Mouse (Mus musculus) mature B cell (primary cell): ENCODE data around the gene Tubg1.

Experiments used
- in situ Hi-C: fragments of 300-500 bp; cut with MboI; formaldehyde crosslinking; loops from 2 replicates; pipeline ENCODE4 v1.14.3; 2019

The Tubg1 gene

DNA sequence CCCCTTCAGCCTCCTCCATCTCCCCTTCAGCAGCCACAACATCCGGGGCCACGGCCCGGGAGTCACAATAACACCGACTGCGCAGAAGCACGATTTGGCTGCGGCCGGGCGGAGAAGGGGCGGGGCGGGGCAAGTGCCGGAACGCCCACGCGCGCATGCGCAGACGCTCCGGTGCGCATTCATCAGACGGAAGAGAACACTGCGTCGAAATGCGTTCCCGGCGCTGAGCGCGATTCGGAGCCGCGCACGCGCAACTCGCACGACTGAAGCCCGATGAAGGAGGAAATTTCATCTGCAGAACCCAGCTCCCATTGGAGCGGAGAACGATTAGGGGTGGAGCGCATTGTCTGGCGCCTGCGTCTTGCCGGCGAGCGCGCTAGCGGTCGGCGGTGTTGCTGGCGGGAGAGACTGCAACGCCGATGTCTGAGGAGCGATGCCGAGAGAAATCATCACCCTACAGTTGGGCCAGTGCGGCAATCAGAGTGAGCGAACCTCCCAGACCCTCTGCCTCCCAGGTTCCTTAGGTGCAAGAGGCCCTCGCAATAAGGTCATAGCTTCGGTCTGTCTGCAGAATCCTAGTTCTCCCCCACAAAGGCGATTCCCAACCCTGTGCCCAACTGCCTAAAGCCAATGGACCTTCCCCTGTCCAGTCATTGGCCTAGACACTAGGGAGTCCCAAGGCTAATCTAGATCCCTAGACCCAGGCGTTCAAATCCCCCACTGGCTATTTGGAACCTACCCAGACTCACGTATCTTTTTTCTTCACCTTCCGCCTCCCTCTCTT lies at the start of gene Tubg1, which contains the start of gene Retreg3:
Gene Tubg1, plus strand, starts transcription at position 178 of the 784 bp plus-strand sequence.
Gene Retreg3, minus strand, starts transcription at position 133 of the 784 bp plus-strand sequence.
- in situ Hi-C loops = no loop called here

DNA sequence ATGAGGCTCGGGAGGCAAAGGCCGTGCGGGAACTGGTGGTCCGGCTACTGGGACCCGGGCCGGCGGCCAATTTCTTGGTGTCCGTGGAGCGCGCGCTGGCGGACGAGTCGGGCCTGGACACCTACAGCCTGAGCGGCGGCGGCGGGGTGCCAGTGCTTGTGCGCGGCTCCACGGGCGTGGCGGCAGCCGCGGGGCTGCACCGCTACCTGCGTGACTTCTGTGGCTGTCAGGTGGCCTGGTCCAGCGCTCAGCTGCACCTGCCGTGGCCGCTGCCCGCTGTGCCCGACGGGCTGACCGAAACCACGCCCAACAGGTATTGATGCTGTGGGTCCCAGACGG lies 49.6 kb upstream of the Tubg1 start:
- in situ Hi-C loops = no loop called here

DNA sequence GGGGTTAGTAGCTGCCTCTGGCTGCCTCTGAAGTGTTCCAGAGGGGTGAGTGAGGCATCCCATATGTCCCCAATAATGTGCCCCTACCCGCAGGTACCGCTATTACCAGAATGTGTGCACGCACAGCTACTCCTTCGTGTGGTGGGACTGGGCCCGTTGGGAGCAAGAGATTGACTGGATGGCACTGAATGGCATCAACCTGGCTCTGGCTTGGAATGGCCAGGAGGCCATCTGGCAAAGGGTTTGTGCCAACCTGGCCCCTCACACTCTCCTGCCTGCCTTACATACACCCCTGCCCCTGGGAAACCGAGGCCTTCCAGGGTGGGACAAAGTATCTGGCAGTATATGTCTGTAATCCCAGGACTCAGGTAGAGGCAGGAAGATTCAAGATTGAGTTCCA lies 48.8 kb upstream of the Tubg1 start:
- in situ Hi-C loops = no loop called here

DNA sequence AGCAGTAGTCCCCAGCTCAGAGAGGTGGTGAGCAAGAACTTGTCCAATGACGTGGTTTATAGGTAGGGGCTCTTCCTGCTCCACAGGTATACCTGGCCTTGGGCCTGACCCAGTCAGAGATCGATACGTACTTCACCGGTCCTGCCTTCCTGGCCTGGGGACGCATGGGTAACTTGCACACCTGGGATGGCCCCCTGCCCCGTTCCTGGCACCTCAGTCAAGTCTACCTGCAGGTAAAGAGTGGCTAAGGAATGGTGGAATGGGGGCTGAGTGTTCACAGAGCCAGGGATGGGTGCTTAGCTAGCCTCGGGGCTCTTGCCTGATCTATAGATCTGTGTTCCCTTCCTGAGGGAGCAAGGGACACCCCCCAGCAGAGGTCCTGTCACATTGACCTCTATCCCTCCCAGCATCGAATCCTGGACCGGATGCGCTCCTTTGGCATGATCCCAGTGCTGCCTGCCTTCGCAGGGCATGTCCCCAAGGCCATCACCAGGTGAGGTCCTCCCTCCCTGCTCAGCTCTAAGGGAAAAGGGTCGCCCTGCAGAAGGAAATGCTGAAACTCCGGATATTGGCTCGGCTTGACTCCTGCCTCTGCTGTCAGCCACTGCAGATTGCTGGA lies 47.8 kb upstream of the Tubg1 start:
- in situ Hi-C loops = no loop called here

DNA sequence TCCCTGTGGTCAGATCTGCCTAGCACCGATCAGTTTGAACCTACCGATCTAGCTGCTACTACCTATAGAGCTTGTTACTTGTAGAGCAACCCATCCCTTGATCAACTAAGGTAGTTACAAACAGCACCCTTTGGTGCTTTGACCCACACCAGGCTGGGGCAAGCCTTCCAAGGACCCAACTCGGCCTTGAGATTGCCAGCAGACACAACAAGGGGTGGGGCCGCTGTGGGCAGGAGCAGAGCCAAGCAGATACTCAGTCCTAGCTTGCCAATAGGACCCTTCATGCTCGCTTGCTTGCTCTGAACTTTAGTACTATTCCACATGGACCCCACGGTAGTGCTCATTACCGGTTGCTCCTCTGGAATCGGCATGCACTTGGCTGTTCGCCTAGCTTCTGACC lies 41.6 kb upstream of the Tubg1 start, which contains the start of gene Hsd17b1:
Gene Hsd17b1, plus strand, starts transcription at position 291 of the 400 bp plus-strand sequence.
- in situ Hi-C loops = no loop called here

DNA sequence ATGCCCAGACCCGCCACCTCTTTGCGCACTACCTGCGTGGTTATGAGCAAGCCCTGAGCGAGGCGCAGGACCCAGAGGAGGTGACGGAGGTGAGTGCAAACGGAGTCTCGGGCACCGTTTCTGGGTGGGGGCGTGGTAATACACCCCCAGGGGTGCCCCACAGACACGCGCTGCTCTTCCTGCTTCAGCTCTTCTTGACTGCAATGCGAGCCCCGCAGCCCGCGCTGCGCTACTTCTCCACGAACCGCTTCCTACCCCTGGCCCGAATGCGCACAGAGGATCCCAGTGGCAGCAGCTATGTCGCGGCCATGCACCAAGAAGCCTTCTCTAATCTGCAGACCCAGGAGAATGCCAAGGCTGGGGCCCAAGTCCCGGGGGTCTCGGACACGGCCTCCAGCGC lies 40.0 kb upstream of the Tubg1 start:
- in situ Hi-C loops = no loop called here

DNA sequence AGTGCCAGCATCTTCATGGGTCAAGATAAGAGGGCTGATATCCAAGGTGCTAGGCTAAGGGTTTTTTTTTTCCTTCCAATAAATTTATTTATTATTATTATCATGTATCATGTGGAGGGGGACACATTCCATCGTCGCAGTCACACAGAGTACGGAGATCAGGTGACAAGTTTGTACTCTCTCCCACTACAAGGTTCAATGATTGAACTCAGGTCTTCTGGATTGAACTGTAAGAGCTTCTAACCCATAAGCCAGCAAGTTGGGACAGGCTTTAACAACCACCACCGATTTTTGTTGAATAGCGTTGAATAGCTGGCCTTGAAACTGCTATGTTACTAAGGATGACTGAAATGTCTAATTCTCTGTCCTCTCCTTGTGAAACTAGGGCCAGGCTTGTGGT lies 39.3 kb upstream of the Tubg1 start:
- in situ Hi-C loops = no loop called here

DNA sequence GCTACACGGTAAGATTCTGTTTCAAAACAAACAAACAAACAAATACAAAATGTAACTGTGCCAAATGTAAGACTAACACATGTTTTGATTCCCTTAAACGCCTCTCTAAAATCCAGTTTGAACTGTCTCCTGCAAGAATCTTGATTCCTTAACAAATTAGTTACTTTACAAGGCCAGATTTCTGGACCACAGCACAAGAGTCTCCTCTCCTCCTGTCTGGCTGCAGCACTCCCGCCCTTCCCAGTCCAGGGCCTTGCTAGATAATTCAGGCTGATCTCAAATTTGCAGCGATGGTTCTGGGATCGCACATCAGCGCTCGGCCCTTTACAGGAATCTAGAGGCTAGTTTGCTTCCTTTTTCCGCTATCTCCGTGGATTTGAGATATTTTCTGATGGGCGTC lies 38.1 kb upstream of the Tubg1 start:
- in situ Hi-C loops = no loop called here

DNA sequence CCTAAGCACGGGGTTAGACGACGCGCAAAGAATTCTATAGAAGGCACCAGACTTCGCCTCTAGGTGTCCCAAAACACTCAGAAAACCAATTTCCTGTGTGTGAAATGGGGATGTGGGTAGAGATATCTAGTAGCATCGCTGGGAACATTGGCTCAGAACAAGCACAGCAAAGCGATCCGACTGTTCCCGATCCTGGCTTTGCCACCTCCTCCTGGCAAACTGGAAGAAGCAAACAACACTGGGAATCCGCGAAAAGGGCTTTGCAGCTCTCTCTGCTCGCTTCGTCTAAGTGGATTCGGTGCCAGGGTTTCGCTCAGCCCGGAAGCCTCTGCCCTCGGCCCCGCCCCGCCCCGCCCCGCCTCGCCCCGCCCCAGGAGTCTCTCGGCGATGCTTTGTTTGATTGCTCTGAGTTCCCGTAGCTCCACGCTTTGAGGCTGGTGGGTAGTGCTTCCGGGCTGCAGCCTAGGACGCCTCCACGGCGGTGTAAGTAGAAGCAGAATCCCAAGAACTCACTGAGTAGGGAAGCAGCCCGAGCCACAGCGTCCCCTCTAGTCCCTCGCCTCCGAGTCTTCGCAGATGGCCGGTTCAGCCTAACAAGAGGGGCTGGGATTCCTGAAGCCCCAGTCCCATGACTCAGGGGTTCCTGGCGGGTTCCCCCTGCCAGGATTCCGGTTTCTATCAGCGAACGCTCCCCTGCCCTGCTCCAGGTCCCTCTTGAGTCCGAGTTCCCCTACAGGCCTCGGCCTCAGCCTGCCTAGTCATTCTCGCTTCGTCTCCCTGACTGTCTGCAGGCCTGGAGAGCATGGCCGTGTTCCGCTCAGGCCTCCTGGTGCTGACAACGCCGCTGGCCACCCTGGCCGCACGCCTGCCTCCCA lies 37.3 kb upstream of the Tubg1 start, which contains the start of gene Coasy:
Gene Coasy, plus strand, starts transcription at position 358 of the 875 bp plus-strand sequence.
- in situ Hi-C loops = no loop called here

DNA sequence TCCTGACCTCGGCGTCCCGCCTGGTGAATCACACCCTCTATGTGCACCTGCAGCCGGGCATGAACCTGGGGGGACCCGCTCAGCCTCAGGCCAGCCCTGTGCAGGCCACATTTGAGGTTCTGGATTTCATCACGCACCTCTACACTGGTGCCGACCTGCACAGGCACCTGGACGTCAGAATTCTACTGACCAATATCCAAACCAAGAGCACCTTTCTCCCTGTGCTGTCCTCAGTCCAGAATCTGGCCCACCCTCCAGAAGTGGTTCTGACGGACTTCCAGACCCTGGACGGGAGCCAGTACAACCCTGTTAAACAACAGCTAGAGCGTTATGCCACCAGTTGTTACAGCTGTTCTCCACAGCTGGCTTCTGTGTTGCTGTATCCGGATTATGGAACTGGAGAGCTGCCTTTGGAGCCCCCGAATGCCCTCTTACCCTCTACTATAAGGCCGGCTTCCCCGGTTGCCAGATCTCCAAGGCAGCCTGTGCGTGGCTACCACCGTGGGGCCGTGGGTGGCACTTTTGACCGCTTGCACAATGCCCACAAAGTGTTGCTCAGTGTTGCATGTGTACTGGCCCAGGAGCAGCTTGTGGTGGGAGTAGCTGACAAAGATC lies 36.5 kb upstream of the Tubg1 start:
- in situ Hi-C loops = no loop called here

DNA sequence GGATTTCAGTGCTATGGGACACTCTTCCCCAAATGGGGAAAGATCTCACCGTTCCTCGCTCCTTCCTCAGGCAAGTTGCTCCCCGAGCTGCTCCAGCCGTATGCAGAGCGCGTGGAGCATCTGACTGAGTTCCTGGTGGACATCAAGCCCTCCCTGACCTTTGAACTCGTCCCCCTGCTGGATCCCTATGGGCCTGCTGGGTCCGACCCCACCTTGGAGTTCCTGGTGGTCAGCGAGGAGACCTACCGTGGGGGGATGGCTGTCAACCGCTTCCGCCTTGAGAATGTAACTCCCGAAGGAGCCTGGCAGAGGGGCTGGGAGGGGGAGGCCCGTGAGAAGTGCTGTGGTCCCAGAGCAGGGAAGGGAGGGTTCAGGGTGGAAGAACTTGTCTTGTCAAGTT lies 35.5 kb upstream of the Tubg1 start:
- in situ Hi-C loops = no loop called here

DNA sequence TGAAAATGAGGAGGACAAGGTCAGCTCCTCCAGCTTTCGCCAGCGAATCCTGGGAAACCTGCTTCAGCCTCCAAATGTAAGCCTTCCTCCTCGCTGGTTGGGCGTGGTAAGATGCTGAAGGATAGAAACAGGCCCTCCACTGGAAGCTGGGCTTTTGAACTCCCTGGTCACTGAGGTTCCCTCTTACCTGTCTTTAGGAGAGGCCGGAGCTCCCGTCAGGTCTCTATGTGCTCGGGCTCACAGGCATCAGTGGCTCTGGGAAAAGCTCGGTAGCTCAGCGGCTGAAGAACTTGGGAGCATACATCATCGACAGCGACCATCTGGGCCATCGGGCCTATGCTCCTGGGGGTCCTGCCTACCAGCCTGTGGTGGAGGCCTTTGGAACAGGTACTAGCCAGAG lies 34.9 kb upstream of the Tubg1 start:
- in situ Hi-C loops = no loop called here

DNA sequence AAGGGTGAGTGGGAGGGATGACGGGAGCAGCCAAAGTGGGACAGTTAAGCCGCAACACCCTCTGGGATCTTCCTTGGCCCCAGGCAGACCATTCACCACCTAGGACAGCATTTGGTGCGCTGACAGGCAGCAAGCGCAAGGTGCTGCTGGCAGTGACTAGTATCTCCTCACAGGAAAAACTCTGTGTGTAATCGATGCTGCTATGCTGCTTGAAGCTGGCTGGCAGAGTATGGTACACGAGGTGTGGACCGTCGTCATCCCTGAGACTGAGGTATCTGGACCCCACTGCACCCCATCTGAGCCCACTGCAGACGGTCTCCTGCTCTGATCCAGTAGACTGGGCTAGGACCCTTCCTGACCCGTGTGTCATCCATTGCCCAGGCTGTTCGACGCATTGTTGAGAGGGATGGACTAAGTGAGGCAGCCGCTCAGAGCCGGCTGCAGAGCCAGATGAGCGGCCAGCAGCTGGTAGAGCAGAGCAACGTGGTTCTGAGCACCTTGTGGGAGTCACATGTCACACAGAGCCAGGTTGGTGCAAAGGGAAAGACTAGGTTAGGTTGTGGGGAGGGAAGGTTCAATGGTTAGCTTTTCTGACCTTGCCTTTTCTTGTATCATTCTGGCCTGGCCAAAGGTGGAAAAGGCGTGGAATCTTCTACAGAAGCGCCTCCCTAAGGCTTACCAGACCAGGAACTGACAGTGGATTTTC lies 34.0 kb upstream of the Tubg1 start:
- in situ Hi-C loops = no loop called here

DNA sequence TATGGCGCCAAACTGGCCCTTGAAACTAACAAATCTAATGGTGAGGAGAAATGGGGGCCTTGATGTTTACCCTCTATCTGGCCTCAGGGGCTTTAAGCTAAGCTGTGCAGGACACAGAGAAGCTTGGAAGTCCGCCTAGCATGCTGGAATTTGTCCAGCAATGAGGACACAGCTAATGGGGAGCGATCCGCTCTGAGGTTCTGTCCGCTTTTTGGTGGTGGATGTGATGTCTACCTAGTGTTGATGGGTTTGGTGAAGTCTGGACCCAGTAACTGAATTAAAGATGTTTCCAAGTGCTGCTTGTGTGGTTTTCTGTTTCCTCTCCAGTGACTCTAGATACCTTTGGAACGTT lies 33.4 kb upstream of the Tubg1 start:
- in situ Hi-C loops = no loop called here

DNA sequence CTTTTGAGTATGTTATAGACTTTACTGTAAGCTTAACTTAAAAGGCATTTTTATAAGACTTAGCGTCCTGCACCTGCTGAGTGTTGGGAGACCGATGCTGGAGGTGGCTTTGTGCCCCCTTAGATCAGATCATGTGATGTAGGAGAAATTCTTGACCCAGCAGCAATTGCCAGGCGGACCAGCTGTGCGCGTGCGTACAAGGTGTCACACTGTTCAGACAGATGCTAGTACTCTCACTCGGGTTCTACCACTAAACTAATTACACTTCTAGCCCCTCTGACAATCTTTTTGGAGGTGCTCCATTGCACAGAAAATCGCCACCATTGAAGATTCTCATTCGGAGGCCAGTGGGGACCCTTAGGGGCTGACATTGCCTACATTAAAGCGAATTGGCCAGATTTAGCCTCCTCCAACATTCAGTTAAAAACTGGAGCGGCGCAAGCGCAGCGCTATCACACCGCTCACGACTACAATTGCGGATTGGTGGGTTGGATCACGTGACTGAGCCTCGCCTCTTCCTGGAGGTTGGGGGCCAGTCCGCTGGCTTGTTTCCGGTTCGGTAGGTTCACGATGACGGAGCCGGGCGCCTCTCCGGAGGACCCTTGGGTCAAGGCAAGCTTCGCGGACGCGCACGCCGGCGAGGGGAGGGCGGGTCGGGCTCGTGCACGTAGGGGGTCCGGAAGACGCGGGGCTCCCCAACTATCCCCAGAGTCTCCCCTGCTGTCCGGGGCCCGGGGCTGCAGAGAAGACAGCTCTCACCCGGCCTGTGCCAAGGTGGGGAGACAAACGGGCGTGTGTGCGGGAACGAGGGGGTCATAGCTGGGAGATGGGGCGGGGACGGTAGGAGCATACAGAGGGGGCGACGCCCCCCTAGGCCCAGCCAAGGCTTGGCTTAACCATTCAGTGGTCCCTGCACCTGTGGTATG lies 32.7 kb upstream of the Tubg1 start, which contains the start of gene Mlx:
Gene Mlx, plus strand, starts transcription at position 522 of the 926 bp plus-strand sequence.
- in situ Hi-C loops = no loop called here

DNA sequence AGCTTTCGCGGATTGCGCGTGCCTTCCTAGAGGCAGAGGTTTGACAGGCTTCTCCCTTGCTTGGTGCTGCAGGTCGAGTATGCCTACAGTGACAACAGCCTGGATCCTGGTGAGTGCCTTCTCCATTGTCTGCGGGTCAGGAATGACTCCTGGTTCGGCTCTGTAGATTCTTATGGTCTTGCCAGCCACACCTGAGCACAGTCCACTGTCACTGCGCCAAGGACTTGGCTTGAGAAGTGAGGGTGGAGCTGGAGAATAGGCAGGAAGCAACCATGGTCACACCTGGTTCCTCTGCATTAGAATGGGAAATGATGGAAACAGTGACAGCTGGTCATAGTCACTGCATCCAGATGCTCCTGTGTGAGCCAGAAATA lies 32.1 kb upstream of the Tubg1 start:
- in situ Hi-C loops = no loop called here

DNA sequence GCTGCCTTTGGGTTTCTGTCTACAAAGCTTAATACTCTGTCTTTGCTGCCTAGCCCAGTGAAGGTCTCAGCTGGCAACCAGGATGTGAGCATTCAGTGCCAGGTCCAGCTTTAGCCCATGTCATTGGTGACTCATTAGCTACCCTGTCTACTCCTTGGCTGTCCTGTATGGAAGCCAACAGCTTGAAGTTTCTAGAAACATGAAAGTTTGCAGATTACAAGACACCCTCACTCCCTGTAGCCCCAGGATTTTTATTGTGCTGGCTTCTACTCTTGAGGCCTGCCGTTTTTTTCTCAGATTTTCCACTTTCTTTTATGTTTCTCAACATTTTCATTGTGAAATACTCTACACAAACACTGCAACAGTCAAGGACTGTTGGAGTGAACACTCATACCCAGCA lies 29.8 kb upstream of the Tubg1 start:
- in situ Hi-C loops = no loop called here

DNA sequence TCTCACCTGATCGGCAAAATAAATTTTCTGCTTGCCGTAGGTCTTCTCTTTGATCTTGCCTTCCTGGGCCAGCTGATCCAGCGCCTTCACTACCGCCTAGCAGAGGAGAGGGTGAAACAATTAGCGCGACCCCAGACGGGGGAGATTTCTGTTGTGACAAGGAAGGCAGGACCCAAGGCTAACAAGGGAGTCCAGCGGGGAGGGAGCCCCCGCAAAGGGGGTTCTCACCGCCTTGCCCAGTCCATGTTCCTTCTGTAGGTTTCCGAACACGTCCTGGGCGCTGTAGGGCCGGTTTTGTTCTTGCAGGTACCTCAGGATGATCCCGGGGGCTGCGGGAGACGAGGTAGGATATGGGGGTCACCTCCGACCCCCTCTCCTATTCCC lies 24.8 kb upstream of the Tubg1 start:
- in situ Hi-C loops = no loop called here

DNA sequence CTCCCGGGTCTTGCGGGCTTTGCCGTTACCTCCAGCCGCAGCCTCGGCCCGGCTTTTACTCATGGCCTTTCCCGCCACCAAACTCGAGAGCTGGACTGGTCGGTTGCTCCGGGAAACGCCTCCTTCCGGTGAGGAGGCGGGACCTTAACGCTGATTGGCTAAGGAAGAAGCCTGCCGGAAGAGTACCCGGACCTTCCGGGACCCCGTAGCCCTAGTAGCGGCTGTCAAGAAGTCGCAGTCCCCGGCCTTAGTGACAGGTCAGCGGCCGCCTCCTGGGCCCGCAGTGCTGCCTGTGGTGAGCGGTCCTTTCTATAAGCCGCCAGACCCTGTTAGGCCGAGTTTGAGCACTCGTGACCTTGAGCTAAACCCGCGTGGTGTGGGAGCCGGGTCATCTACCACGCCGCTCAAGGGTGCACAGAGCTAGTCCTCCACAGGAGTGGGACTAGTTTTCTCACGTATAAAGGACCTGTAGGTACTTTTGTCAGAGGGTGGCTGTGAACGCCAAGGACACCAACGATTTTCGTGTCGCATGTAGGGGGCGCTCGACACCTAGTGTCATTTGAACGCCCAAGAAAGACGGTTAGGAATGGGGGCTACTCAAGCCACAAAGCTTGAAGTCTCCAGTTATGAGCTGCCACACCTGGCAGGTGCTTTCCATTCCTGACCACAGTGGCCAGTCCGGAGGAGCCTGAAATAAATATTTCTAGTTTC lies 24.3 kb upstream of the Tubg1 start, which contains the start of gene Psmc3ip:
Gene Psmc3ip, minus strand, starts transcription at position 123 of the 711 bp plus-strand sequence.
- in situ Hi-C loops = no loop called here

DNA sequence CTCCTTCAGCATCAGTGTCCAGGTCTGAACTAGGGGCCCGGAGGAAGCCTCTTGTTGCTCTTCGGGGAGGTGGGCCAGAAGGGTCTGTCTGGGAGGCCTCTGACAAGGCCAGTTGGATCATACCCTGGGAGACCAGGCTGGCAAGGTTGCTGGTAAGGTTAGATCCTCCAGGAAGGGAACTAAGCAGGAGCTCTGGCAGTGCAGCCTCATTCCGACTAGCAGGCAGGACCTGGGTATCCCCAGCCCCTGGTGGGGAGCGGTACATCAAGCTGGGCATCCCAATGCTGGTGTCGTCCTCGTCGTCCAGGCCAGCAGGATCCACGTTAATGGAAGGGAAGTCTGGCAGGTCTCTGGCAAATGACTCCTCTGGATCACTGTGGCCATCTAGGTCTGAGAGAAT lies 21.5 kb upstream of the Tubg1 start:
- in situ Hi-C loops = no loop called here
